Mouse (Mus musculus): ENCODE data around the gene Ccr9.
"Not testable (repeated sequence)": the region's sequence is repeated elsewhere in the genome, so short reads cannot be mapped to it uniquely, and the experiment has no call there.

Gene Ccr9

GRCm38 (mm10) chr9:123717186-123718008, 39.2 kb downstream of the Ccr9 start, which contains the start of gene Lztfl1:
Gene Lztfl1, minus strand, starts transcription at chr9:123717697.
- DNase-seq: peak; percentile 96 to 97

- DNase-seq: no peak
These were observed 44.7 kb downstream of the Ccr9 start for GRCm38 (mm10) chr9:123722737-123723493.

- DNase-seq: no peak
These were observed 53.0 kb downstream of the Ccr9 start for GRCm38 (mm10) chr9:123731271-123731670.

GRCm38 (mm10) chr9:123734133-123734532, 55.9 kb downstream of the Ccr9 start:
- no peak for DNase-seq

- DNase-seq: no peak
These were observed 62.6 kb downstream of the Ccr9 start for GRCm38 (mm10) chr9:123740799-123741198.

GRCm38 (mm10) chr9:123749687-123750086, 71.4 kb downstream of the Ccr9 start:
- DNase-seq: not testable (repeated sequence)

- no peak for DNase-seq
These were observed 76.1 kb downstream of the Ccr9 start for GRCm38 (mm10) chr9:123754333-123754732.

GRCm38 (mm10) chr9:123756752-123757151, 78.5 kb downstream of the Ccr9 start:
- no peak for DNase-seq

GRCm38 (mm10) chr9:123757326-123757725, 79.1 kb downstream of the Ccr9 start:
- no peak for DNase-seq

- no peak for DNase-seq
These were observed 79.9 kb downstream of the Ccr9 start for GRCm38 (mm10) chr9:123758156-123758555.

- DNase-seq: no peak
These were observed 80.4 kb downstream of the Ccr9 start for GRCm38 (mm10) chr9:123758645-123759044.

GRCm38 (mm10) chr9:123760806-123761205, 82.6 kb downstream of the Ccr9 start:
- DNase-seq: no peak

- no peak for DNase-seq
These were observed 84.6 kb downstream of the Ccr9 start for GRCm38 (mm10) chr9:123762886-123763285.

GRCm38 (mm10) chr9:123763771-123764170, 85.5 kb downstream of the Ccr9 start:
- no peak for DNase-seq

GRCm38 (mm10) chr9:123766996-123767395, 88.8 kb downstream of the Ccr9 start:
- DNase-seq: no peak

- no peak for DNase-seq
These were observed 90.2 kb downstream of the Ccr9 start for GRCm38 (mm10) chr9:123768443-123768842.

- DNase-seq: no peak
These were observed 91.3 kb downstream of the Ccr9 start for GRCm38 (mm10) chr9:123769532-123769931.

- DNase-seq: peak; percentile 3 to 10
These were observed 95.1 kb downstream of the Ccr9 start for GRCm38 (mm10) chr9:123773299-123773698.

- peak; percentile 5 to 27 for DNase-seq
These were observed 110.8 kb downstream of the Ccr9 start for GRCm38 (mm10) chr9:123788855-123789529.

GRCm38 (mm10) chr9:123796174-123796573, 117.9 kb downstream of the Ccr9 start:
- DNase-seq: peak; percentile 54 to 56

GRCm38 (mm10) chr9:123801527-123801926, 123.3 kb downstream of the Ccr9 start:
- no peak for DNase-seq

- no peak for DNase-seq
These were observed 124.2 kb downstream of the Ccr9 start for GRCm38 (mm10) chr9:123802421-123802820.

- no peak for DNase-seq
These were observed 124.7 kb downstream of the Ccr9 start for GRCm38 (mm10) chr9:123802896-123803295.

Measured in cerebellum, postnatal 14 days (tissue).